Mouse (Mus musculus) forebrain, embryonic 11.5 days (tissue): ENCODE measurements around the gene Klf7. TPM values are rescaled to one million over a fixed set of nuclear protein-coding genes. Genes with fewer than 3 reads are reported as not detected.
A peak's percentile ranks its signal among the peaks of the same experiment; 100 is the strongest.

Experiments used
- ATAC-seq: fragments of 200-750 bp; cut with Nextera tagmentation; replicated peaks from 2 replicates; pipeline ENCODE4 v1.8.0; 2017; ENCODE audit warnings: moderate TSS enrichment; ENCODE audit not compliant: low FRiP score
- DNase-seq: peaks from one replicate; pipeline ENCODE4 v3.0.0-alpha.2; 2017; ENCODE audit warnings: low spot score
- H3K27ac ChIP-seq: fragments of 300-500 bp; sonication (generic); 2 replicates; pipeline ENCODE4 v1.5.1; 2014; ENCODE audit warnings: low read depth, low read length
- H3K27me3 ChIP-seq: fragments of 300-500 bp; sonication (generic); 2 replicates; pipeline ENCODE4 v1.6.1; 2014; ENCODE audit warnings: mild to moderate bottlenecking, low read length, mixed read lengths; ENCODE audit not compliant: control insufficient read depth, insufficient read depth
- H3K36me3 ChIP-seq: fragments of 300-500 bp; sonication (generic); 2 replicates; pipeline ENCODE4 v1.6.1; 2014; ENCODE audit warnings: mild to moderate bottlenecking, low read length, moderate library complexity, mixed read lengths; ENCODE audit not compliant: control insufficient read depth, insufficient read depth
- H3K4me1 ChIP-seq: fragments of 300-500 bp; sonication (generic); replicated peaks from 2 replicates; pipeline ENCODE4 v1.6.1; 2014; ENCODE audit warnings: low read length, mixed read lengths; ENCODE audit not compliant: control insufficient read depth, insufficient read depth
- H3K4me2 ChIP-seq: fragments of 300-500 bp; sonication (generic); 2 replicates; pipeline ENCODE4 v1.6.1; 2014; ENCODE audit warnings: low read depth, mild to moderate bottlenecking, low read length, moderate library complexity, mixed read lengths; ENCODE audit not compliant: severe bottlenecking
- H3K4me3 ChIP-seq: fragments of 300-500 bp; sonication (generic); 2 replicates; pipeline ENCODE4 v1.5.1; 2014; ENCODE audit warnings: low read depth, low read length
- H3K9ac ChIP-seq: fragments of 300-500 bp; sonication (generic); 2 replicates; pipeline ENCODE4 v1.6.1; 2014; ENCODE audit warnings: low read length
- H3K9me3 ChIP-seq: fragments of 300-500 bp; sonication (generic); 2 replicates; pipeline ENCODE4 v1.6.1; 2016; ENCODE audit warnings: low read length, mixed read lengths; ENCODE audit not compliant: control insufficient read depth
- whole genome bisulfite sequencing: fragments of 180-500 bp; shearing (Covaris S2); extraction: QIAGEN DNeasy Blood & Tissue Kit; methylation state at CpG from one replicate; pipeline ENCODE4 v1.1.7; 2014; 5-methylcytosine and 5-hydroxymethylcytosine counted together
- polyA plus RNA-seq: library from polyadenylated mRNA; unstranded; fragments of >200 nt; fragmentation: Nextera tagmentation; extraction: Ambion mirVana; gene quantifications from 2 replicates; pipeline ENCODE4 v1.2.1, GENCODE M21; 2014

Klf7 gene
- polyA plus RNA-seq, 1 experiment from 2014 or later = 24.8 TPM

GRCm38 (mm10) chr1:64120811-64121515, 1.1 kb downstream of the Klf7 start:
- DNase-seq (peak; percentile 71), ATAC-seq (peak; percentile 68)
- Histone ChIP-seq H3K36me3 (no peaks in the 10 kb centered on the region), H3K4me1 (peaks cover 7% of the 10 kb centered on the region; the same call in 1 of the 2 replicates), H3K4me2 (peak overlapping the region; percentile 79), H3K27me3 (no peaks in the 10 kb centered on the region), H3K27ac (peak overlapping the region; percentile 100), H3K4me3 (peak overlapping the region; percentile 70), H3K9ac (peak overlapping the region; percentile 99), H3K9me3 (no peaks in the 10 kb centered on the region)
- WGBS = under 1% methylated on average over 24 of the region's 25 CpGs

GRCm38 (mm10) chr1:64120421-64120810, 1.7 kb downstream of the Klf7 start:
- Histone ChIP-seq H3K9me3 (no peaks in the 10 kb centered on the region), H3K27ac (peak overlapping the region; percentile 100), H3K4me2 (peak overlapping the region; percentile 79), H3K36me3 (no peaks in the 10 kb centered on the region), H3K9ac (peak overlapping the region; percentile 99), H3K4me1 (peaks cover 7% of the 10 kb centered on the region; the same call in 1 of the 2 replicates), H3K4me3 (peak overlapping the region; percentile 70), H3K27me3 (no peaks in the 10 kb centered on the region)
- ATAC-seq = no peak
- 0% methylated on average over 13 of the region's 13 CpGs for WGBS
- DNase-seq = peak; percentile 68

GRCm38 (mm10) chr1:64119851-64120250, 2.2 kb downstream of the Klf7 start:
- Histone ChIP-seq H3K9ac (peak overlapping the region; percentile 99), H3K4me1 (peaks cover 7% of the 10 kb centered on the region; the same call in 1 of the 2 replicates), H3K4me2 (peak overlapping the region; percentile 79), H3K9me3 (no peaks in the 10 kb centered on the region), H3K4me3 (peak overlapping the region; percentile 70), H3K27ac (peak overlapping the region; percentile 75), H3K36me3 (no peaks in the 10 kb centered on the region), H3K27me3 (no peaks in the 10 kb centered on the region)
- DNase-seq = peak; percentile 60
- no peak for ATAC-seq
- WGBS = 1% methylated on average over 7 of the region's 8 CpGs

GRCm38 (mm10) chr1:64119358-64119794, 2.7 kb downstream of the Klf7 start:
- H3K4me3 ChIP-seq = peak overlapping the region; percentile 70
- H3K4me1 ChIP-seq = peaks cover 7% of the 10 kb centered on the region; the same call in 1 of the 2 replicates
- H3K9ac ChIP-seq = peak overlapping the region; percentile 99
- no peaks in the 10 kb centered on the region for H3K27me3 ChIP-seq
- peak overlapping the region; percentile 71 for H3K27ac ChIP-seq
- H3K9me3 ChIP-seq = no peaks in the 10 kb centered on the region
- no peak for ATAC-seq
- DNase-seq = peak; percentile 61
- WGBS = 12% methylated on average over 7 of the region's 7 CpGs
- H3K4me2 ChIP-seq = peak overlapping the region; percentile 79
- H3K36me3 ChIP-seq = no peaks in the 10 kb centered on the region

- Histone ChIP-seq H3K36me3 (no peaks in the 10 kb centered on the region), H3K4me2 (peak overlapping the region; percentile 79), H3K4me1 (peaks cover 7% of the 10 kb centered on the region; the same call in 1 of the 2 replicates), H3K27ac (peak overlapping the region; percentile 71; the same call in 1 of the 2 replicates), H3K4me3 (peak overlapping the region; percentile 70), H3K27me3 (no peaks in the 10 kb centered on the region), H3K9ac (peak overlapping the region; percentile 99), H3K9me3 (no peaks in the 10 kb centered on the region)
- ATAC-seq (no peak), DNase-seq (no peak)
- WGBS = 50% methylated on average over 6 of the region's 6 CpGs
Measured at GRCm38 (mm10) chr1:64118285-64119170, 3.6 kb downstream of the Klf7 start.

GRCm38 (mm10) chr1:64117478-64118284, 4.4 kb downstream of the Klf7 start:
- ATAC-seq (no peak), DNase-seq (no peak)
- peak overlapping the region; percentile 79; the same call in 1 of the 2 replicates for H3K4me2 ChIP-seq
- H3K27ac ChIP-seq = no peak overlapping the region
- no peaks in the 10 kb centered on the region for H3K36me3 ChIP-seq
- no peaks in the 10 kb centered on the region for H3K27me3 ChIP-seq
- peak overlapping the region; percentile 99; the same call in 1 of the 2 replicates for H3K9ac ChIP-seq
- H3K9me3 ChIP-seq = no peaks in the 10 kb centered on the region
- H3K4me3 ChIP-seq = no peak overlapping the region; the same call in 1 of the 2 replicates
- peaks cover 7% of the 10 kb centered on the region; the same call in 1 of the 2 replicates for H3K4me1 ChIP-seq
- 82% methylated on average over 11 of the region's 11 CpGs for WGBS

GRCm38 (mm10) chr1:64116746-64117455, 5.2 kb downstream of the Klf7 start:
- Histone ChIP-seq H3K36me3 (no peaks in the 10 kb centered on the region), H3K4me3 (no peak overlapping the region), H3K9me3 (no peaks in the 10 kb centered on the region), H3K27me3 (no peaks in the 10 kb centered on the region), H3K27ac (peak overlapping the region; percentile 12; the same call in 1 of the 2 replicates), H3K9ac (no peak overlapping the region), H3K4me1 (peaks cover 7% of the 10 kb centered on the region; the same call in 1 of the 2 replicates), H3K4me2 (peak overlapping the region; percentile 21; the same call in 1 of the 2 replicates)
- DNase-seq = no peak
- ATAC-seq = no peak
- 77% methylated on average over 6 of the region's 6 CpGs for WGBS
